Mouse (Mus musculus): Measurements from ENCODE around the gene Cmtm8.

DNA sequence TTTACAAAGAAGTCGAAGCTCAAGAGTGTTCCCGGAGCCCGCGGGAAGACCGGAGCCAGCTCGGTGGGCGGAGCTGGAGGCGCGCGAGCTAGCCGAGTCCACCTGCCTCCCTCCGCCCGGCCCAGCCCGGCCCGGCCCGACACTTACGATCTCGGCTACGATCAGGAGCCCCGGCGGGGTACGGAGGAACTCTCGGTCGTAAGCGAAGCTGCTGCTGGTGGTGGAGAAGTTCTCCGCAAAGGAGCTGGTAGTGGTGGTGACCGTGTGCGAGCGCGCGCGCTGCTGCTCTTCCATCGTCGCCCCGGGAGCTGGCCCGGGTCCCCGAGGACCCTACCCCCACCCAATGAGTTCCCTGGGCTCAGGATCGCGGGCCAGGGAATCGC lies 331 bp downstream of the Cmtm8 start:
- no peak for TF ChIP-seq TAL1 (conservative IDR thresholded peaks at IDR 0.05; ENCODE audit: low read depth, low read length)
- TF ChIP-seq CTCF (IDR thresholded peaks at IDR 0.05; ENCODE audit: low read depth, low read length): no peak
- TF ChIP-seq GATA1 (IDR thresholded peaks at IDR 0.05; ENCODE audit: borderline replicate concordance, low read length): no peak
